Mouse (Mus musculus): Measurements from ENCODE around the gene Usp22. TPM values are rescaled to one million over a fixed set of nuclear protein-coding genes. Genes with fewer than 3 reads are reported as not detected.

Usp22 gene
- polyA plus RNA-seq, 1 experiment from 2014 or later = 91.7 TPM

GRCm38 (mm10) chr11:61108911-61109361 is 65.9 kb downstream of the Usp22 start:
- ATAC-seq (ENCODE audit: insufficient read depth, low FRiP score) = no peak
- no peak overlapping the region for H3K4me3 ChIP-seq (replicated peaks; ENCODE audit: low read length)
- H3K36me3 ChIP-seq (ENCODE audit: control insufficient read depth, insufficient read depth, low read length) = no peaks in the 10 kb centered on the region
- no peaks in the 10 kb centered on the region for H3K9me3 ChIP-seq (replicated peaks; ENCODE audit: control insufficient read depth, low read length)
- no peaks in the 10 kb centered on the region for H3K27me3 ChIP-seq (ENCODE audit: control insufficient read depth, insufficient read depth, low read length)
- no peak overlapping the region for H3K9ac ChIP-seq (ENCODE audit: low read length)
- no peaks in the 10 kb centered on the region for H3K4me1 ChIP-seq (ENCODE audit: control insufficient read depth, insufficient read depth, low read length)
- 88% methylated on average over 12 of the region's 12 CpGs for WGBS
- H3K27ac ChIP-seq (ENCODE audit: low read length) = no peak overlapping the region
- no peak overlapping the region for H3K4me2 ChIP-seq (ENCODE audit: low read depth, low read length)

GRCm38 (mm10) chr11:61104241-61104901 is 70.5 kb downstream of the Usp22 start:
- H3K27me3 ChIP-seq (ENCODE audit: control insufficient read depth, insufficient read depth, low read length) = no peaks in the 10 kb centered on the region
- H3K4me1 ChIP-seq (ENCODE audit: control insufficient read depth, insufficient read depth, low read length) = no peaks in the 10 kb centered on the region
- no peak overlapping the region for H3K27ac ChIP-seq (ENCODE audit: low read length)
- ATAC-seq (ENCODE audit: insufficient read depth, low FRiP score) = peak; percentile 83; the same call in 1 of the 2 replicates
- no peaks in the 10 kb centered on the region for H3K36me3 ChIP-seq (ENCODE audit: control insufficient read depth, insufficient read depth, low read length)
- peak overlapping the region; percentile 9; the same call in 1 of the 2 replicates for H3K4me2 ChIP-seq (ENCODE audit: low read depth, low read length)
- no peak overlapping the region for H3K4me3 ChIP-seq (replicated peaks; ENCODE audit: low read length)
- H3K9me3 ChIP-seq (replicated peaks; ENCODE audit: control insufficient read depth, low read length) = no peaks in the 10 kb centered on the region
- 20% methylated on average over 20 of the region's 20 CpGs for WGBS
- peak overlapping the region; percentile 46; the same call in 1 of the 2 replicates for H3K9ac ChIP-seq (ENCODE audit: low read length)

- 74% methylated on average over 12 of the region's 13 CpGs for WGBS
- no peak for ATAC-seq (ENCODE audit: insufficient read depth, low FRiP score)
- H3K9me3 ChIP-seq (replicated peaks; ENCODE audit: control insufficient read depth, low read length) = no peaks in the 10 kb centered on the region
- H3K36me3 ChIP-seq (ENCODE audit: control insufficient read depth, insufficient read depth, low read length) = no peaks in the 10 kb centered on the region
- H3K4me2 ChIP-seq (ENCODE audit: low read depth, low read length) = no peak overlapping the region
- no peak overlapping the region for H3K27ac ChIP-seq (ENCODE audit: low read length)
- H3K27me3 ChIP-seq (ENCODE audit: control insufficient read depth, insufficient read depth, low read length) = no peaks in the 10 kb centered on the region
- no peak overlapping the region for H3K4me3 ChIP-seq (replicated peaks; ENCODE audit: low read length)
- no peak overlapping the region for H3K9ac ChIP-seq (ENCODE audit: low read length)
- no peaks in the 10 kb centered on the region for H3K4me1 ChIP-seq (ENCODE audit: control insufficient read depth, insufficient read depth, low read length)
Measured at GRCm38 (mm10) chr11:61102397-61103339, 72.2 kb downstream of the Usp22 start.

Other genes starting within 250 kb of the Usp22 start
- 119 and 132 TPM in 2 replicates for gene Map2k3, start 243.0 kb downstream of the Usp22 start, polyA plus RNA-seq (2015; fragmentation: Nextera tagmentation; extraction: Ambion mirVana)
- 0.41 and 0.93 TPM in 2 replicates for gene Kcnj12, start 152.5 kb downstream of the Usp22 start, polyA plus RNA-seq (2015; fragmentation: Nextera tagmentation; extraction: Ambion mirVana)
- 2.9 TPM in 2 replicates for gene Tnfrsf13b, start 48.3 kb downstream of the Usp22 start, polyA plus RNA-seq (2015; fragmentation: Nextera tagmentation; extraction: Ambion mirVana)
- 0.17 and 0.32 TPM in 2 replicates for gene Aldh3a1, start 32.5 kb upstream of the Usp22 start, polyA plus RNA-seq (2015; fragmentation: Nextera tagmentation; extraction: Ambion mirVana)
- 52.2 and 54.9 TPM in 2 replicates for gene Aldh3a2, start 92.4 kb upstream of the Usp22 start, polyA plus RNA-seq (2015; fragmentation: Nextera tagmentation; extraction: Ambion mirVana)
- 0.09 TPM in 1 of 2 replicates, not detected in the other for gene Slc47a2, start 167.8 kb upstream of the Usp22 start, polyA plus RNA-seq (2015; fragmentation: Nextera tagmentation; extraction: Ambion mirVana)
- 2.2 and 3.8 TPM in 2 replicates for gene Slc47a1, start 203.3 kb upstream of the Usp22 start, polyA plus RNA-seq (2015; fragmentation: Nextera tagmentation; extraction: Ambion mirVana)

Measured in stomach, embryonic 16.5 days (tissue).